Mouse (Mus musculus) ES-Bruce4 (cell line): Measurements from ENCODE around the gene Lrp8.

ENCODE experiments used
- CTCF ChIP-seq: IDR thresholded peaks from one replicate; pipeline ENCODE4 v1.8.1; 2011; ENCODE audit warnings: low read depth, low read length
- EP300 ChIP-seq: IDR thresholded peaks from 2 replicates; pipeline ENCODE4 v1.6.1; 2011; ENCODE audit warnings: low read depth, low read length; ENCODE audit not compliant: insufficient read depth

DNA sequence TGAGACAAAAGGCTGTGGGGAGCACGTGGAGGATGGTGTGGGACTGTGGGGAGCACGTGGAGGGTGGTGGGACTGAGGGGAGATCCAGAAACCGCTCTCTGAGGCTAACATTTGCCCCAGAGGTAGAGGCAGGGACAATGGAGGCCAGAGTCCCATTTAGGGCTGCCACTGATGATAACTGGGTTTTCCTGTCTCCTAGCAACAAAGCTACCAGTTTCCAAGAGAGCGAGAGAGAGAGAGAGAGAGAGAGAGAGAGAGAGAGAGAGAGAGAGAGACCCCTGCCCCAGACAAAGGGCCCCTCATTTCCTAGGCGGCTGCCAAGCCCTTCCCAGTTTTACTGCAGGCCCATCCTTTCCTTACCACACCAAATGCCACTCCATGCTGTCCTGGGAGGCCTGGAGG is 33.4 kb downstream of the Lrp8 start:
- TF ChIP-seq EP300 (no peak), CTCF (no peak)
